Mouse (Mus musculus) E14TG2a.4 (cell line): ENCODE results near the gene Hspbp1.

Source experiments
- CTCF ChIP-seq: conservative IDR thresholded peaks from 2 replicates; pipeline ENCODE4 v1.5.1; 2014; ENCODE audit warnings: low read length
- POU5F1 ChIP-seq: IDR thresholded peaks from 2 replicates; pipeline ENCODE4 v1.6.1; 2014; ENCODE audit warnings: low read length, borderline replicate concordance

- TF ChIP-seq CTCF (no peak), POU5F1 (no peak)
These were observed 18.0 kb downstream of the Hspbp1 start for GRCm38 (mm10) chr7:4666871-4667270.
